Mouse (Mus musculus): ENCODE measurements around the gene Defb25. TPM values are rescaled to one million over a fixed set of nuclear protein-coding genes. Genes with fewer than 3 reads are reported as not detected.

The Defb25 gene
- polyA plus RNA-seq, 2 experiments, result 0.68 to 3.2 TPM

- Histone ChIP-seq H3K27ac (replicated peaks; ENCODE audit: low read depth, low read length) (no peak overlapping the region), H3K9ac (ENCODE audit: low read depth, low read length, severe bottlenecking) (no peak overlapping the region), H3K36me3 (ENCODE audit: control insufficient read depth, insufficient read depth, low read length) (no peaks in the 10 kb centered on the region), H3K4me2 (replicated peaks; ENCODE audit: low read depth, low read length, severe bottlenecking) (no peak overlapping the region), H3K9me3 (ENCODE audit: control insufficient read depth, low read length) (no peaks in the 10 kb centered on the region), H3K4me1 (ENCODE audit: control insufficient read depth, insufficient read depth, low read length) (no peaks in the 10 kb centered on the region), H3K27me3 (ENCODE audit: control insufficient read depth, insufficient read depth, low read length) (peaks cover 3% of the 10 kb centered on the region), H3K4me3 (replicated peaks; ENCODE audit: low read length) (no peak overlapping the region)
- TF ChIP-seq POLR2A (IDR thresholded peaks at IDR 0.05; ENCODE audit: borderline replicate concordance, extremely low read depth, insufficient read depth, insufficient read length), result no peak
- ATAC-seq (ENCODE audit: low FRiP score, low read depth) (no peak), DNase-seq (ENCODE audit: low spot score) (no peak)
- WGBS, result 66% methylated on average over 9 of the region's 9 CpGs
These were observed 2.3 kb downstream of the Defb25 start for GRCm38 (mm10) chr2:152620367-152621134.

GRCm38 (mm10) chr2:152617374-152617773 lies 5.5 kb downstream of the Defb25 start:
- H3K9ac ChIP-seq (ENCODE audit: low read depth, low read length, severe bottlenecking), result no peak overlapping the region
- no peak overlapping the region for H3K27ac ChIP-seq (replicated peaks; ENCODE audit: low read depth, low read length)
- no peak overlapping the region for H3K4me3 ChIP-seq (replicated peaks; ENCODE audit: low read length)
- 65% methylated on average over 5 of the region's 5 CpGs for WGBS
- H3K36me3 ChIP-seq (ENCODE audit: control insufficient read depth, insufficient read depth, low read length), result no peaks in the 10 kb centered on the region
- no peaks in the 10 kb centered on the region for H3K9me3 ChIP-seq (ENCODE audit: control insufficient read depth, low read length)
- ATAC-seq (ENCODE audit: low FRiP score, low read depth) (no peak), DNase-seq (ENCODE audit: low spot score) (no peak)
- no peaks in the 10 kb centered on the region for H3K27me3 ChIP-seq (ENCODE audit: control insufficient read depth, insufficient read depth, low read length)
- no peak overlapping the region for H3K4me2 ChIP-seq (replicated peaks; ENCODE audit: low read depth, low read length, severe bottlenecking)
- TF ChIP-seq POLR2A (IDR thresholded peaks at IDR 0.05; ENCODE audit: borderline replicate concordance, extremely low read depth, insufficient read depth, insufficient read length), result no peak
- H3K4me1 ChIP-seq (ENCODE audit: control insufficient read depth, insufficient read depth, low read length), result no peaks in the 10 kb centered on the region

GRCm38 (mm10) chr2:152616470-152616869 lies 6.4 kb downstream of the Defb25 start:
- no peak for TF ChIP-seq POLR2A (IDR thresholded peaks at IDR 0.05; ENCODE audit: borderline replicate concordance, extremely low read depth, insufficient read depth, insufficient read length)
- no peaks in the 10 kb centered on the region for H3K9me3 ChIP-seq (ENCODE audit: control insufficient read depth, low read length)
- ATAC-seq (ENCODE audit: low FRiP score, low read depth), result no peak
- no peaks in the 10 kb centered on the region for H3K27me3 ChIP-seq (ENCODE audit: control insufficient read depth, insufficient read depth, low read length)
- WGBS, result 64% methylated on average over 6 of the region's 6 CpGs
- H3K27ac ChIP-seq (replicated peaks; ENCODE audit: low read depth, low read length), result no peak overlapping the region
- H3K4me2 ChIP-seq (replicated peaks; ENCODE audit: low read depth, low read length, severe bottlenecking), result no peak overlapping the region
- no peaks in the 10 kb centered on the region for H3K4me1 ChIP-seq (ENCODE audit: control insufficient read depth, insufficient read depth, low read length)
- H3K36me3 ChIP-seq (ENCODE audit: control insufficient read depth, insufficient read depth, low read length), result no peaks in the 10 kb centered on the region
- no peak overlapping the region for H3K9ac ChIP-seq (ENCODE audit: low read depth, low read length, severe bottlenecking)
- DNase-seq (ENCODE audit: low spot score), result no peak
- no peak overlapping the region for H3K4me3 ChIP-seq (replicated peaks; ENCODE audit: low read length)

GRCm38 (mm10) chr2:152615563-152615962 lies 7.3 kb downstream of the Defb25 start:
- 9% methylated on average over 7 of the region's 7 CpGs for WGBS
- no peaks in the 10 kb centered on the region for H3K4me1 ChIP-seq (ENCODE audit: control insufficient read depth, insufficient read depth, low read length)

GRCm38 (mm10) chr2:152612193-152612592 lies 10.7 kb downstream of the Defb25 start:
- Histone ChIP-seq H3K9me3 (ENCODE audit: control insufficient read depth, low read length) (no peaks in the 10 kb centered on the region), H3K36me3 (ENCODE audit: control insufficient read depth, insufficient read depth, low read length) (no peaks in the 10 kb centered on the region), H3K4me1 (ENCODE audit: control insufficient read depth, insufficient read depth, low read length) (no peaks in the 10 kb centered on the region), H3K27me3 (ENCODE audit: control insufficient read depth, insufficient read depth, low read length) (no peaks in the 10 kb centered on the region), H3K9ac (ENCODE audit: low read depth, low read length, severe bottlenecking) (no peak overlapping the region), H3K4me3 (replicated peaks; ENCODE audit: low read length) (no peak overlapping the region), H3K4me2 (replicated peaks; ENCODE audit: low read depth, low read length, severe bottlenecking) (no peak overlapping the region), H3K27ac (replicated peaks; ENCODE audit: low read depth, low read length) (no peak overlapping the region)
- no peak for DNase-seq (ENCODE audit: low spot score)
- TF ChIP-seq POLR2A (IDR thresholded peaks at IDR 0.05; ENCODE audit: borderline replicate concordance, extremely low read depth, insufficient read depth, insufficient read length), result no peak
- ATAC-seq (ENCODE audit: low FRiP score, low read depth), result no peak; the same call in 1 of the 2 replicates
- 31% methylated on average over 7 of the region's 8 CpGs for whole genome bisulfite sequencing

More at GRCm38 (mm10) chr2:152615563-152615962, 7.3 kb downstream of the Defb25 start:
- Histone ChIP-seq H3K9ac (ENCODE audit: low read depth, low read length, severe bottlenecking) (no peak overlapping the region), H3K27me3 (ENCODE audit: control insufficient read depth, insufficient read depth, low read length) (no peaks in the 10 kb centered on the region), H3K9me3 (ENCODE audit: control insufficient read depth, low read length) (no peaks in the 10 kb centered on the region), H3K4me2 (replicated peaks; ENCODE audit: low read depth, low read length, severe bottlenecking) (no peak overlapping the region), H3K27ac (replicated peaks; ENCODE audit: low read depth, low read length) (no peak overlapping the region), H3K4me3 (replicated peaks; ENCODE audit: low read length) (no peak overlapping the region), H3K36me3 (ENCODE audit: control insufficient read depth, insufficient read depth, low read length) (no peaks in the 10 kb centered on the region)
- TF ChIP-seq POLR2A (IDR thresholded peaks at IDR 0.05; ENCODE audit: borderline replicate concordance, extremely low read depth, insufficient read depth, insufficient read length), result no peak
- peak; percentile 91 for DNase-seq (ENCODE audit: low spot score)
- ATAC-seq (ENCODE audit: low FRiP score, low read depth), result peak; percentile 74
